Mouse (Mus musculus) heart, postnatal 0 days (tissue): Measurements from ENCODE around the gene Gpr107. TPM values are rescaled to one million over a fixed set of nuclear protein-coding genes. Genes with fewer than 3 reads are reported as not detected.

Experiments used
- ATAC-seq: fragments of 200-750 bp; cut with Nextera tagmentation; 2 replicates; pipeline ENCODE4 v1.8.0; 2017; ENCODE audit warnings: low read depth, moderate number of reproducible peaks, moderate library complexity; ENCODE audit not compliant: insufficient read depth
- DNase-seq: peaks from one replicate; pipeline ENCODE4 v3.0.0-alpha.2; 2016; ENCODE audit warnings: low spot score
- H3K27ac ChIP-seq: fragments of 300-500 bp; sonication (generic); 2 replicates; pipeline ENCODE4 v1.5.1; 2014; ENCODE audit warnings: low read depth, mild to moderate bottlenecking
- H3K27me3 ChIP-seq: fragments of 300-500 bp; sonication (generic); 2 replicates; pipeline ENCODE4 v1.6.1; 2014; ENCODE audit warnings: low read length, mixed read lengths; ENCODE audit not compliant: control insufficient read depth, insufficient read depth
- H3K36me3 ChIP-seq: fragments of 300-500 bp; sonication (generic); replicated peaks from 2 replicates; pipeline ENCODE4 v1.6.1; 2014; ENCODE audit warnings: low read length, mixed read lengths; ENCODE audit not compliant: control insufficient read depth, insufficient read depth
- H3K4me1 ChIP-seq: fragments of 300-500 bp; sonication (generic); 2 replicates; pipeline ENCODE4 v1.6.1; 2014; ENCODE audit warnings: antibody characterized with exemption; ENCODE audit not compliant: control insufficient read depth, insufficient read depth
- H3K4me2 ChIP-seq: fragments of 300-500 bp; sonication (generic); 2 replicates; pipeline ENCODE4 v1.6.1; 2014; ENCODE audit warnings: low read depth, mild to moderate bottlenecking, low read length, moderate library complexity
- H3K4me3 ChIP-seq: fragments of 300-500 bp; sonication (generic); 2 replicates; pipeline ENCODE4 v1.5.1; 2014; ENCODE audit warnings: low read depth, low read length
- H3K9ac ChIP-seq: fragments of 300-500 bp; sonication (generic); replicated peaks from 2 replicates; pipeline ENCODE4 v1.6.1; 2014; ENCODE audit warnings: low read depth, low read length, mixed read lengths
- H3K9me3 ChIP-seq: fragments of 300-500 bp; sonication (generic); replicated peaks from 2 replicates; pipeline ENCODE4 v1.6.1; 2016; ENCODE audit warnings: low read length; ENCODE audit not compliant: control insufficient read depth
- CTCF ChIP-seq: IDR thresholded peaks from 2 replicates; pipeline ENCODE4 v1.5.1; 2016; ENCODE audit warnings: antibody characterized with exemption, control low read depth, low read depth
- EP300 ChIP-seq: IDR thresholded peaks from 2 replicates; pipeline ENCODE4 v1.6.1; 2016; ENCODE audit warnings: antibody characterized with exemption, low read depth
- WGBS: fragments of 180-500 bp; shearing (Covaris S2); extraction: QIAGEN DNeasy Blood & Tissue Kit; methylation state at CpG from one replicate; pipeline ENCODE4 v1.1.7; 2014; 5-methylcytosine and 5-hydroxymethylcytosine counted together
- polyA plus RNA-seq: library from polyadenylated mRNA; unstranded; fragments of >200 nt; fragmentation: Nextera tagmentation; extraction: Ambion mirVana; gene quantifications from 2 replicates; pipeline ENCODE4 v1.2.1, GENCODE M21; 2015
- total RNA-seq: library from RNA; depleted of rRNA; stranded (reverse); fragments of >200 nt; gene quantifications from 2 replicates; pipeline ENCODE4 v1.2.3, GENCODE M21; 2014; ENCODE audit warnings: low replicate concordance

Gene Gpr107
- total and polyA plus RNA-seq, 2 experiments from 2014 or later, result 20.3 to 69.4 TPM

DNA sequence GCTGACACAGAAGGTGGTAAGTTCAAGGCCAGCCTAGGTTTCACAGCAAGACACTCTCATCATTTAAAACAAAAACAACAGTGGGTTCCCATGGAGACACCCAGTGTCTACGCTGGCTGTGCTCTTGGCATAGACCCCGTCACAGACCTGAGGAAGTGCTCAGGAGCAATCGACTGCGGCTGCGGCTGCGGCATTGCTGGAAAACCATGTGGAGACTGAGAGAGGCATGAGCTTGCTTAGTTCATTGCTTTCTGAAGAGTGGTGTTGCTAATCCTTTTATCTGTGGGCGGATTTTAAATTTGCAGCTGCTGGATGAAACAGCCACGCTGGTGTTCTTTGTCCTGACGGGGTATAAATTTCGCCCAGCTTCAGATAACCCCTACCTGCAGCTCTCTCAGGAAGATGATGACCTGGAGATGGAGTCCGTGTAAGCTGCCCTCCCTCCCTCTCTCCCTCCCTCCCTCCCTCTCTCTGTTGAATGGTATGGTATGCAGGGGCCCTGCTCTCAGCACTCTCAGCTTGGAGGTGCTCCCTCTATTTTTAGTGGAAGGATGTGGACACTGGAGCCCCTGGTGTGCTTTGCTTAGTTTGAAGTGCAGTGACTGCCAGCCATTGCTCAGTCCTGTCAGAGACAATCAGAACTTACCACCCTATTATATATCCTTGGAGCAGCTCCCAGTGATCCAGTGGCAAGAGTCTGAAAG is 58.2 kb downstream of the Gpr107 start:
- peaks cover 27% of the 10 kb centered on the region; the same call in 1 of the 2 replicates for H3K36me3 ChIP-seq
- H3K9me3 ChIP-seq, result no peaks in the 10 kb centered on the region
- TF ChIP-seq EP300, result no peak
- TF ChIP-seq CTCF, result no peak
- H3K9ac ChIP-seq, result 0 out of 2 replicates have a peak overlapping the region, but pooled peaks have one; percentile 21
- H3K27me3 ChIP-seq, result no peaks in the 10 kb centered on the region
- ATAC-seq (peak; percentile 15; the same call in 1 of the 2 replicates), DNase-seq (no peak)
- WGBS, result 40% methylated on average over 11 of the region's 11 CpGs
- H3K4me3 ChIP-seq, result no peak overlapping the region
- H3K27ac ChIP-seq, result peak overlapping the region; percentile 87
- peak overlapping the region; percentile 44 for H3K4me2 ChIP-seq
- peaks cover 16% of the 10 kb centered on the region for H3K4me1 ChIP-seq

DNA sequence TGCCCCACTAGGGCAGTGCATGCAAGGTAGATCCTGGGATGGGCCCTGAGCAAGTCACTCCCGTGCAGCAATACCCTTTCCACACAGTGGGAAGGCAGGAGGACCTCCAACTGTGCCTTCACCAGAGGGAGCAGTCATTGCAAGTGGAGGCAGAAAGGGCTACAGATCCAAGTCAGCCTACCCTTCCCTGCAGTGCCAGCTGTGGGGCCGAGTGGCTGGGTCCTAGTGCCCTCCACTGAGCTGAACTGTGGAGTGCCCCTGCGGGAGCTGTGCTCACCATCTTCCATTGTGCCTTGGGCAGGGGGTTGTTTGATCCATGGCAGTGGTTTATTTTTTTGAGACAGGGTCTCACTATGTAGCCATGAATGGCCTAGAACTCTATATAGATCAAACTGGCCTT is 59.1 kb downstream of the Gpr107 start:
- no peak overlapping the region for H3K9ac ChIP-seq
- whole genome bisulfite sequencing, result 40% methylated on average over 3 of the region's 3 CpGs
- peaks cover 27% of the 10 kb centered on the region; the same call in 1 of the 2 replicates for H3K36me3 ChIP-seq
- no peak; the same call in 1 of the 2 replicates for ATAC-seq
- H3K4me3 ChIP-seq, result no peak overlapping the region
- no peaks in the 10 kb centered on the region for H3K27me3 ChIP-seq
- TF ChIP-seq EP300, result no peak
- no peak for TF ChIP-seq CTCF
- no peak for DNase-seq
- H3K4me1 ChIP-seq, result peaks cover 21% of the 10 kb centered on the region
- H3K27ac ChIP-seq, result peak overlapping the region; percentile 87
- peak overlapping the region; percentile 44 for H3K4me2 ChIP-seq
- H3K9me3 ChIP-seq, result no peaks in the 10 kb centered on the region

- peaks cover 20% of the 10 kb centered on the region for H3K4me1 ChIP-seq
- no peaks in the 10 kb centered on the region for H3K9me3 ChIP-seq
- TF ChIP-seq EP300, result no peak
- no peak for TF ChIP-seq CTCF
- H3K4me3 ChIP-seq, result no peak overlapping the region
- no peak overlapping the region for H3K4me2 ChIP-seq
- H3K36me3 ChIP-seq, result 0 out of 2 replicates have a peak, but pooled peaks cover 21% of the 10 kb centered on the region
- peak; percentile 46 for ATAC-seq
- no peaks in the 10 kb centered on the region for H3K27me3 ChIP-seq
- WGBS, result 46% methylated on average over 16 of the region's 16 CpGs
- peak; percentile 55 for DNase-seq
- peak overlapping the region; percentile 32; the same call in 1 of the 2 replicates for H3K27ac ChIP-seq
- H3K9ac ChIP-seq, result no peak overlapping the region
Observed at GRCm38 (mm10) chr2:31214211-31214796, 62.2 kb downstream of the Gpr107 start.

- no peak for TF ChIP-seq EP300
- TF ChIP-seq CTCF, result no peak
Observed at GRCm38 (mm10) chr2:31218611-31219010, 66.5 kb downstream of the Gpr107 start.

GRCm38 (mm10) chr2:31219470-31219869 is 67.4 kb downstream of the Gpr107 start:
- DNase-seq, result peak; percentile 41
- 0 out of 2 replicates have a peak, but pooled peaks cover 3% of the 10 kb centered on the region for H3K36me3 ChIP-seq
- peaks cover 9% of the 10 kb centered on the region; the same call in 1 of the 2 replicates for H3K4me1 ChIP-seq
- H3K27ac ChIP-seq, result peak overlapping the region; percentile 59; the same call in 1 of the 2 replicates
- H3K9me3 ChIP-seq, result no peaks in the 10 kb centered on the region
- H3K9ac ChIP-seq, result no peak overlapping the region
- H3K4me2 ChIP-seq, result no peak overlapping the region
- H3K27me3 ChIP-seq, result no peaks in the 10 kb centered on the region
- H3K4me3 ChIP-seq, result no peak overlapping the region
- 40% methylated on average over 6 of the region's 6 CpGs for WGBS
- TF ChIP-seq CTCF, result no peak
- ATAC-seq, result peak; percentile 57

More at GRCm38 (mm10) chr2:31218611-31219010, 66.5 kb downstream of the Gpr107 start:
- no peak overlapping the region for H3K4me2 ChIP-seq
- no peak for DNase-seq
- H3K9ac ChIP-seq, result no peak overlapping the region
- H3K9me3 ChIP-seq, result no peaks in the 10 kb centered on the region
- H3K36me3 ChIP-seq, result 0 out of 2 replicates have a peak, but pooled peaks cover 6% of the 10 kb centered on the region
- H3K4me1 ChIP-seq, result peaks cover 9% of the 10 kb centered on the region
- H3K4me3 ChIP-seq, result no peak overlapping the region
- H3K27me3 ChIP-seq, result no peaks in the 10 kb centered on the region
- WGBS, result 75% methylated on average over 3 of the region's 3 CpGs
- no peak for ATAC-seq
- no peak overlapping the region for H3K27ac ChIP-seq
